Mouse (Mus musculus) embryonic facial prominence, embryonic 15.5 days (tissue): ENCODE measurements around the gene Gk2. TPM values are rescaled to one million over a fixed set of nuclear protein-coding genes. Genes with fewer than 3 reads are reported as not detected.

ENCODE experiments used
- ATAC-seq: fragments of 200-750 bp; cut with Nextera tagmentation; 2 replicates; pipeline ENCODE4 v1.8.0; 2017; ENCODE audit warnings: low read depth, moderate TSS enrichment; ENCODE audit not compliant: insufficient number of reproducible peaks, low FRiP score, low TSS enrichment
- H3K27ac ChIP-seq: fragments of 300-500 bp; sonication (generic); replicated peaks from 2 replicates; pipeline ENCODE4 v1.5.1; 2015; ENCODE audit warnings: mild to moderate bottlenecking, inconsistent platforms
- H3K27me3 ChIP-seq: fragments of 300-500 bp; sonication (generic); 2 replicates; pipeline ENCODE4 v1.6.1; 2015; ENCODE audit warnings: inconsistent platforms
- H3K36me3 ChIP-seq: fragments of 300-500 bp; sonication (generic); 2 replicates; pipeline ENCODE4 v1.6.1; 2015; ENCODE audit warnings: mild to moderate bottlenecking, inconsistent platforms
- H3K4me1 ChIP-seq: fragments of 300-500 bp; sonication (generic); 2 replicates; pipeline ENCODE4 v1.6.1; 2015; ENCODE audit warnings: inconsistent platforms
- H3K4me2 ChIP-seq: fragments of 300-500 bp; sonication (generic); replicated peaks from 2 replicates; pipeline ENCODE4 v1.6.1; 2015; ENCODE audit warnings: mild to moderate bottlenecking, inconsistent platforms
- H3K4me3 ChIP-seq: fragments of 300-500 bp; sonication (generic); replicated peaks from 2 replicates; pipeline ENCODE4 v1.5.1; 2015; ENCODE audit warnings: mild to moderate bottlenecking, inconsistent platforms
- H3K9ac ChIP-seq: fragments of 300-500 bp; sonication (generic); 2 replicates; pipeline ENCODE4 v1.6.1; 2015; ENCODE audit warnings: inconsistent platforms
- H3K9me3 ChIP-seq: fragments of 300-500 bp; sonication (generic); replicated peaks from 2 replicates; pipeline ENCODE4 v1.6.1; 2016; ENCODE audit warnings: inconsistent platforms
- WGBS: fragments of 180-500 bp; shearing (Covaris S2); methylation state at CpG from one replicate; pipeline ENCODE4 v1.1.7; 2015; 5-methylcytosine and 5-hydroxymethylcytosine counted together
- polyA plus RNA-seq: library from polyadenylated mRNA; unstranded; fragments of >200 nt; fragmentation: Nextera tagmentation; extraction: Ambion mirVana; gene quantifications from 2 replicates; pipeline ENCODE4 v1.2.1, GENCODE M21; 2015

Gene Gk2
- polyA plus RNA-seq: not detected in 2 replicates

- no peaks in the 10 kb centered on the region for H3K36me3 ChIP-seq
- no peaks in the 10 kb centered on the region for H3K4me1 ChIP-seq
- 93% methylated on average over 10 of the region's 10 CpGs for WGBS
- no peaks in the 10 kb centered on the region for H3K27me3 ChIP-seq
- no peak for ATAC-seq
- H3K9ac ChIP-seq: no peak within 1 kb of the TSS
- H3K4me2 ChIP-seq: no peak within 1 kb of the TSS
- no peak within 1 kb of the TSS for H3K4me3 ChIP-seq
- H3K9me3 ChIP-seq: no peaks in the 10 kb centered on the region
- H3K27ac ChIP-seq: no peak within 1 kb of the TSS
These were observed at the start of gene Gk2 for GRCm38 (mm10) chr5:97456816-97457215. Gk2 (minus strand) TSS chr5:97457021.

GRCm38 (mm10) chr5:97498041-97498440, 41.2 kb upstream of the Gk2 start:
- no peaks in the 10 kb centered on the region for H3K36me3 ChIP-seq
- H3K9me3 ChIP-seq: no peaks in the 10 kb centered on the region
- no peak overlapping the region for H3K4me2 ChIP-seq
- H3K4me3 ChIP-seq: no peak overlapping the region
- ATAC-seq: no peak
- no peak overlapping the region for H3K27ac ChIP-seq
- H3K27me3 ChIP-seq: no peaks in the 10 kb centered on the region
- H3K4me1 ChIP-seq: no peaks in the 10 kb centered on the region
- H3K9ac ChIP-seq: no peak overlapping the region

- no peaks in the 10 kb centered on the region for H3K4me1 ChIP-seq
- H3K9ac ChIP-seq: no peak overlapping the region
- no peak overlapping the region for H3K4me3 ChIP-seq
- no peak overlapping the region for H3K4me2 ChIP-seq
- WGBS: 49% methylated on average over 5 of the region's 5 CpGs
- no peak overlapping the region for H3K27ac ChIP-seq
- no peaks in the 10 kb centered on the region for H3K36me3 ChIP-seq
- H3K27me3 ChIP-seq: no peaks in the 10 kb centered on the region
- H3K9me3 ChIP-seq: no peaks in the 10 kb centered on the region
- ATAC-seq: no peak
These were observed 38.8 kb upstream of the Gk2 start for GRCm38 (mm10) chr5:97495488-97496092.

- H3K27me3 ChIP-seq: no peaks in the 10 kb centered on the region
- ATAC-seq: no peak
- no peak overlapping the region for H3K27ac ChIP-seq
- no peaks in the 10 kb centered on the region for H3K4me1 ChIP-seq
- no peak overlapping the region for H3K4me3 ChIP-seq
- H3K9me3 ChIP-seq: no peaks in the 10 kb centered on the region
- no peaks in the 10 kb centered on the region for H3K36me3 ChIP-seq
- H3K4me2 ChIP-seq: no peak overlapping the region
- no peak overlapping the region for H3K9ac ChIP-seq
- 70% methylated on average over 5 of the region's 5 CpGs for WGBS
These were observed 36.6 kb upstream of the Gk2 start for GRCm38 (mm10) chr5:97493421-97493820.

GRCm38 (mm10) chr5:97486141-97486540, 29.3 kb upstream of the Gk2 start:
- ATAC-seq: no peak
- no peak overlapping the region for H3K9ac ChIP-seq
- no peak overlapping the region for H3K4me2 ChIP-seq
- H3K4me1 ChIP-seq: no peaks in the 10 kb centered on the region
- H3K27ac ChIP-seq: no peak overlapping the region
- WGBS: 73% methylated on average over 5 of the region's 5 CpGs
- H3K9me3 ChIP-seq: no peaks in the 10 kb centered on the region
- no peaks in the 10 kb centered on the region for H3K27me3 ChIP-seq
- no peaks in the 10 kb centered on the region for H3K36me3 ChIP-seq
- no peak overlapping the region for H3K4me3 ChIP-seq

- Histone ChIP-seq H3K9me3 (no peaks in the 10 kb centered on the region), H3K36me3 (no peaks in the 10 kb centered on the region), H3K9ac (no peak overlapping the region), H3K4me2 (no peak overlapping the region), H3K4me3 (no peak overlapping the region), H3K27me3 (no peaks in the 10 kb centered on the region), H3K4me1 (no peaks in the 10 kb centered on the region), H3K27ac (no peak overlapping the region)
- WGBS: 64% methylated on average over 1 of the region's 1 CpGs
- no peak for ATAC-seq
These were observed 23.2 kb upstream of the Gk2 start for GRCm38 (mm10) chr5:97479991-97480390.

- Histone ChIP-seq H3K9me3 (no peaks in the 10 kb centered on the region), H3K27ac (no peak overlapping the region), H3K4me1 (no peaks in the 10 kb centered on the region), H3K36me3 (no peaks in the 10 kb centered on the region), H3K27me3 (no peaks in the 10 kb centered on the region), H3K4me3 (no peak overlapping the region), H3K9ac (no peak overlapping the region), H3K4me2 (no peak overlapping the region)
- 96% methylated on average over 7 of the region's 7 CpGs for WGBS
- no peak for ATAC-seq
These were observed 10.4 kb upstream of the Gk2 start for GRCm38 (mm10) chr5:97467246-97467645.

- Histone ChIP-seq H3K36me3 (no peaks in the 10 kb centered on the region), H3K4me1 (no peaks in the 10 kb centered on the region), H3K4me2 (no peak overlapping the region), H3K4me3 (no peak overlapping the region), H3K27me3 (no peaks in the 10 kb centered on the region), H3K27ac (no peak overlapping the region), H3K9me3 (no peaks in the 10 kb centered on the region), H3K9ac (no peak overlapping the region)
- no peak for ATAC-seq
- 72% methylated on average over 10 of the region's 10 CpGs for WGBS
These were observed 9.8 kb upstream of the Gk2 start for GRCm38 (mm10) chr5:97466430-97467158.

- Histone ChIP-seq H3K27me3 (no peaks in the 10 kb centered on the region), H3K36me3 (no peaks in the 10 kb centered on the region), H3K4me3 (no peak overlapping the region), H3K4me2 (no peak overlapping the region), H3K4me1 (no peaks in the 10 kb centered on the region), H3K27ac (no peak overlapping the region), H3K9ac (no peak overlapping the region), H3K9me3 (no peaks in the 10 kb centered on the region)
- 78% methylated on average over 3 of the region's 3 CpGs for WGBS
- ATAC-seq: no peak
These were observed 9.1 kb upstream of the Gk2 start for GRCm38 (mm10) chr5:97465956-97466355.

- Histone ChIP-seq H3K9ac (no peak overlapping the region), H3K36me3 (no peaks in the 10 kb centered on the region), H3K9me3 (no peaks in the 10 kb centered on the region), H3K4me2 (no peak overlapping the region), H3K27ac (no peak overlapping the region), H3K4me3 (no peak overlapping the region), H3K4me1 (no peaks in the 10 kb centered on the region), H3K27me3 (no peaks in the 10 kb centered on the region)
- WGBS: 94% methylated on average over 3 of the region's 3 CpGs
- no peak for ATAC-seq
These were observed 6.0 kb upstream of the Gk2 start for GRCm38 (mm10) chr5:97462856-97463255.

GRCm38 (mm10) chr5:97451451-97451850, 5.4 kb downstream of the Gk2 start:
- Histone ChIP-seq H3K4me1 (no peaks in the 10 kb centered on the region), H3K27me3 (no peaks in the 10 kb centered on the region), H3K4me3 (no peak overlapping the region), H3K4me2 (no peak overlapping the region), H3K9ac (no peak overlapping the region), H3K27ac (no peak overlapping the region), H3K36me3 (no peaks in the 10 kb centered on the region), H3K9me3 (no peaks in the 10 kb centered on the region)
- ATAC-seq: no peak
- WGBS: 44% methylated on average over 4 of the region's 4 CpGs

GRCm38 (mm10) chr5:97444191-97444590, 12.6 kb downstream of the Gk2 start:
- H3K9me3 ChIP-seq: no peaks in the 10 kb centered on the region
- H3K27me3 ChIP-seq: no peaks in the 10 kb centered on the region
- no peak overlapping the region for H3K4me3 ChIP-seq
- no peaks in the 10 kb centered on the region for H3K36me3 ChIP-seq
- no peak overlapping the region for H3K27ac ChIP-seq
- no peaks in the 10 kb centered on the region for H3K4me1 ChIP-seq
- WGBS: 76% methylated on average over 1 of the region's 1 CpGs
- H3K9ac ChIP-seq: no peak overlapping the region
- H3K4me2 ChIP-seq: no peak overlapping the region
- no peak for ATAC-seq
